Mouse (Mus musculus) lung, postnatal 4 days (tissue): ENCODE results near the gene Trpd52l3.
"Not testable (repeated sequence)": the region's sequence is repeated elsewhere in the genome, so short reads cannot be mapped to it uniquely, and the experiment has no call there.

ENCODE experiments used
- DNase-seq, 2 experiments: peaks; one replicate each; pipeline ENCODE4 v3.0.0; 2021

The Trpd52l3 gene

GRCm38 (mm10) chr19:30003621-30004020 lies at the start of gene Trpd52l3:
Gene Trpd52l3, plus strand, starts transcription at chr19:30003790.
- no peak for DNase-seq

GRCm38 (mm10) chr19:29953833-29954232 lies 49.8 kb upstream of the Trpd52l3 start:
- no peak for DNase-seq

GRCm38 (mm10) chr19:29955454-29955853 lies 48.1 kb upstream of the Trpd52l3 start:
- no peak for DNase-seq

GRCm38 (mm10) chr19:29960906-29961305 lies 42.7 kb upstream of the Trpd52l3 start:
- no peak for DNase-seq

GRCm38 (mm10) chr19:29961842-29962241 lies 41.7 kb upstream of the Trpd52l3 start:
- no peak for DNase-seq

- DNase-seq, result no peak
Measured at GRCm38 (mm10) chr19:29963598-29964092, 39.9 kb upstream of the Trpd52l3 start.

- no peak for DNase-seq
Measured at GRCm38 (mm10) chr19:29967960-29968359, 35.6 kb upstream of the Trpd52l3 start.

- DNase-seq, result no peak
Measured at GRCm38 (mm10) chr19:29973396-29973795, 30.2 kb upstream of the Trpd52l3 start.

GRCm38 (mm10) chr19:29978847-29979246 lies 24.7 kb upstream of the Trpd52l3 start:
- no peak for DNase-seq

- DNase-seq, result no peak
Measured at GRCm38 (mm10) chr19:29979452-29980089, 24.0 kb upstream of the Trpd52l3 start.

- no peak for DNase-seq
Measured at GRCm38 (mm10) chr19:29984208-29985005, 19.2 kb upstream of the Trpd52l3 start.

- DNase-seq, result no peak
Measured at GRCm38 (mm10) chr19:29986464-29987091, 17.0 kb upstream of the Trpd52l3 start.

- no peak for DNase-seq
Measured at GRCm38 (mm10) chr19:30000406-30001365, 2.9 kb upstream of the Trpd52l3 start.

GRCm38 (mm10) chr19:30001550-30001949 lies 2.0 kb upstream of the Trpd52l3 start:
- DNase-seq, result no peak

GRCm38 (mm10) chr19:30006371-30006770 lies 2.8 kb downstream of the Trpd52l3 start:
- DNase-seq, result no peak

GRCm38 (mm10) chr19:30010520-30011296 lies 7.1 kb downstream of the Trpd52l3 start:
- DNase-seq, result no peak

GRCm38 (mm10) chr19:30014331-30014730 lies 10.7 kb downstream of the Trpd52l3 start:
- no peak for DNase-seq

GRCm38 (mm10) chr19:30016156-30016555 lies 12.6 kb downstream of the Trpd52l3 start:
- DNase-seq, result no peak

- not testable (repeated sequence) for DNase-seq
Measured at GRCm38 (mm10) chr19:30023419-30023818, 19.8 kb downstream of the Trpd52l3 start.

GRCm38 (mm10) chr19:30029002-30029710 lies 25.6 kb downstream of the Trpd52l3 start:
- no peak for DNase-seq
